Mouse (Mus musculus): ENCODE measurements around the gene Hnrnpr. TPM values are rescaled to one million over a fixed set of nuclear protein-coding genes. Genes with fewer than 3 reads are reported as not detected.

The Hnrnpr gene
- polyA plus RNA-seq, 1 experiment = 76.2 TPM

DNA sequence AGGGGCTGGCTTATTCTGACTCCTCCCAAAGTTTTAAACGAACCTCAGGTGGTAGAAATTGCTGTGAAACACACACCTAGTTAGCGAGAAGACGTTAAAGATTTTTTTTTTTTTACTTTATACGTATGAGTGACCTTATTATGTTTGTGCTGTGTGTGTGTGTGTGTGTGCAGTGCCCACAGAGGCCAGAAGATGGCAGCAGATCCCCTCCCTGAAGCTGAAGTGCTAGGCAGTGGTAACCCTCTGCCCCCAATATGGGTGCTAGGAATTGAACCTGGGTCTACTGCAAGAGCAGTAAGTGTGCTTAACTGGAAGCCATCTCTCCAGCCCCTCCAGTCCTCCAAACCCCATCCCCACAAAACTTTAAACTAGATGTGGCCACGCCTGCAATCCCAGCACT lies 72.3 kb downstream of the Hnrnpr start:
- TF ChIP-seq CTCF (IDR thresholded peaks at IDR 0.05; ENCODE audit: control insufficient read depth, insufficient read depth, low read length) (peak; percentile 40; the same call in 1 of the 2 replicates), POLR2A (IDR thresholded peaks at IDR 0.05; ENCODE audit: borderline replicate concordance, control insufficient read depth, low read depth, low read length) (no peak)
- Histone ChIP-seq H3K4me1 (ENCODE audit: control insufficient read depth, insufficient read depth, low read length) (no peaks in the 10 kb centered on the region), H3K4me3 (replicated peaks; ENCODE audit: control insufficient read depth, low read depth, low read length) (no peak overlapping the region), H3K27ac (ENCODE audit: control insufficient read depth, insufficient read depth, low read depth, low read length, poor library complexity) (no peak overlapping the region)
- 79% methylated on average over 5 of the region's 5 CpGs for WGBS

DNA sequence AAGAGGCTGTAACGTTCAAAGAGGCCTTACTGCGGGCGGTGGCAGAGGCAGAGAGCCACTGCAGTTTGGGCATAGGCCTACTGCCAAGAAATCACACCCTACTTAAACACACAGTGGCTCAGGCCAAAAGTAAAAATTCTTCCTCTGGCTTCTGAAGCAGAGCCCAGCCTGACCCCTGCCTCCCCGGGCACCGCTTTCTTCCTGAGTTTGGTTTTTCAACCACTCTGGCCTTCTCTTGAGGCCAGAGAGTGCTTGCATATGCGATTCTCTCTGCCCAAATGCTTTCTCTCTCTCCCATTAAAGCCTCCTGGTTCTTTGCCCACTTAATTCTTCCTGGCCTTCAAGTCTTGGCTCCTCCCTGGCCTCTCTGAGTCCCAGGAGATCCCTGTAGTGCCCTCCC lies 73.1 kb downstream of the Hnrnpr start:
- 88% methylated on average over 6 of the region's 6 CpGs for WGBS
- Histone ChIP-seq H3K27ac (ENCODE audit: control insufficient read depth, insufficient read depth, low read depth, low read length, poor library complexity) (no peak overlapping the region), H3K4me1 (ENCODE audit: control insufficient read depth, insufficient read depth, low read length) (no peaks in the 10 kb centered on the region), H3K4me3 (replicated peaks; ENCODE audit: control insufficient read depth, low read depth, low read length) (no peak overlapping the region)
- TF ChIP-seq CTCF (IDR thresholded peaks at IDR 0.05; ENCODE audit: control insufficient read depth, insufficient read depth, low read length) = no peak
- no peak for TF ChIP-seq POLR2A (IDR thresholded peaks at IDR 0.05; ENCODE audit: borderline replicate concordance, control insufficient read depth, low read depth, low read length)

DNA sequence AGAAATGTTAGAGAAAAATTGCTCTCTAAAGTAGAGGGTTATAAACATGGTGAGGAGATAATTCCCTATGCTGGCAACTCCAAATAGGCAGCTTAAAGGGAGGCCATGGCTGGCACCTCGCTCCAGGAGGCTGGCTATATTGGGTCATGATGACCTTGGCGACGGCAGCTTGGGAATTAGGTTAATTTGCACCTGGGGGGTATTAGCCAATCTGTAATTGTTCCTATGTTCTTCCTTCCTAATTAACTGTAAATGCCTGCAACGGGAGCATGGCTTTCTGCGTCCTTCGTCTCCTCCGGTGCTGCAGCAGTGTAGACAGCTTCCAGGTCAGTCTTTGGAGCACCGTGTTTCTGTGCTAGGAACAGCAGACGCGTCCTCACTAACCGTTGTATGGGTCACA lies 76.5 kb downstream of the Hnrnpr start:
- Histone ChIP-seq H3K4me1 (ENCODE audit: control insufficient read depth, insufficient read depth, low read length) (no peaks in the 10 kb centered on the region), H3K4me3 (replicated peaks; ENCODE audit: control insufficient read depth, low read depth, low read length) (no peak overlapping the region), H3K27ac (ENCODE audit: control insufficient read depth, insufficient read depth, low read depth, low read length, poor library complexity) (no peak overlapping the region)
- TF ChIP-seq POLR2A (IDR thresholded peaks at IDR 0.05; ENCODE audit: borderline replicate concordance, control insufficient read depth, low read depth, low read length) = no peak
- no peak for TF ChIP-seq CTCF (IDR thresholded peaks at IDR 0.05; ENCODE audit: control insufficient read depth, insufficient read depth, low read length)
- WGBS = 65% methylated on average over 11 of the region's 11 CpGs

DNA sequence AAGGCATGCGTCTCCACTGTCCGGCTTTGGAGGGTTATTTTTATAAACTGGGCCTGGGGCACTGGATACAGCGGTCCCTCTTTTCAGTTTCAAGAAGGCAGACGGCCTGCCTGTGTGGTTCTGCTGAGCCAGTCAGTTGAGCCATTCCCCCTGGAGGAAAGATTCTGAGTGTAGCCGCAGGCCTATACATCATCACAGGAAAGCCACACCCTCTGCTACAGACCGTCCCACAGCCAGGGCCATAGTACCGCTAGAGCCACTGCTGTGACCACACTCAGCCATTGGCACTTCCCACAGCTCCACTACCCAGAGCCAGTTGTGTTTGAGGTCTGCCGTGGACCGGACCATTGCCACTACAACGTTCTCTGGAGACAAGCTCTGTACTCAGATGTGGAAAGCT lies 91.1 kb downstream of the Hnrnpr start:
- 72% methylated on average over 10 of the region's 10 CpGs for WGBS
- TF ChIP-seq CTCF (IDR thresholded peaks at IDR 0.05; ENCODE audit: control insufficient read depth, insufficient read depth, low read length) (no peak), POLR2A (IDR thresholded peaks at IDR 0.05; ENCODE audit: borderline replicate concordance, control insufficient read depth, low read depth, low read length) (no peak)
- H3K27ac ChIP-seq (ENCODE audit: control insufficient read depth, insufficient read depth, low read depth, low read length, poor library complexity) = no peak overlapping the region
- H3K4me3 ChIP-seq (replicated peaks; ENCODE audit: control insufficient read depth, low read depth, low read length) = no peak overlapping the region
- H3K4me1 ChIP-seq (ENCODE audit: control insufficient read depth, insufficient read depth, low read length) = no peaks in the 10 kb centered on the region

DNA sequence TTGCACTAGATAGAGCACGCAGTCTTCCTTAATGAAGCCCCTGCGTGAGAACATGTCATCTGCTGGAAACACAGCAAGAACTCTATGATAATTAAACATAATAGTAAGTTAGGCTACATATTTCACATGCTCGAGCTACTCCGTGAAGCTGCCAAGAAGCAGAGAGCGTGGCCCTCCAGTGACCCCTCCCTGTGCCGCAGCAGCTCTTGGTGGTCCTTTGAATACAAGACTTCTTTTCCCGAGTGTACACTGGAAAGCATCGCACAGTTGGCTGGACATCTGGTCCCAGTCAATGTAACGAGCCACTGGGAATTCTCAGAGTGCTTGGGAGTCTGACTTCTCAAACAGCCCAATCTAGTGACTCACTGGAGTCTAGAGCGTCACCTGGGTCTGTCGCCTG lies 97.1 kb downstream of the Hnrnpr start:
- no peaks in the 10 kb centered on the region for H3K4me1 ChIP-seq (ENCODE audit: control insufficient read depth, insufficient read depth, low read length)
- H3K4me3 ChIP-seq (replicated peaks; ENCODE audit: control insufficient read depth, low read depth, low read length) = no peak overlapping the region
- H3K27ac ChIP-seq (ENCODE audit: control insufficient read depth, insufficient read depth, low read depth, low read length, poor library complexity) = no peak overlapping the region
- WGBS = 87% methylated on average over 11 of the region's 11 CpGs
- no peak for TF ChIP-seq CTCF (IDR thresholded peaks at IDR 0.05; ENCODE audit: control insufficient read depth, insufficient read depth, low read length)
- TF ChIP-seq POLR2A (IDR thresholded peaks at IDR 0.05; ENCODE audit: borderline replicate concordance, control insufficient read depth, low read depth, low read length) = no peak

Other genes with a start within 250 kb of the Hnrnpr start
- 14.5 and 33.8 TPM in 2 replicates for gene Id3, start 167.4 kb upstream of the Hnrnpr start, polyA plus RNA-seq (2011; ENCODE audit: insufficient read depth, insufficient read length, low replicate concordance, missing spikeins)
- 146 and 157 TPM in 2 replicates for gene E2f2, start 138.5 kb upstream of the Hnrnpr start, polyA plus RNA-seq (2011; ENCODE audit: insufficient read depth, insufficient read length, low replicate concordance, missing spikeins)
- 0.23 and 0.60 TPM in 2 replicates for gene Asap3, start 104.6 kb upstream of the Hnrnpr start, polyA plus RNA-seq (2011; ENCODE audit: insufficient read depth, insufficient read length, low replicate concordance, missing spikeins)
- 8.1 TPM in 1 of 2 replicates, not detected in the other for gene Tcea3, start 63.2 kb upstream of the Hnrnpr start, polyA plus RNA-seq (2011; ENCODE audit: insufficient read depth, insufficient read length, low replicate concordance, missing spikeins)
- 2.5 and 3.8 TPM in 2 replicates for gene Zfp46, start 26.3 kb upstream of the Hnrnpr start, polyA plus RNA-seq (2011; ENCODE audit: insufficient read depth, insufficient read length, low replicate concordance, missing spikeins)
- gene Htr1d, start 112.6 kb downstream of the Hnrnpr start, polyA plus RNA-seq (2011; ENCODE audit: insufficient read depth, insufficient read length, low replicate concordance, missing spikeins) = not detected in 2 replicates
- gene 6030445D17Rik, start 151.3 kb downstream of the Hnrnpr start, polyA plus RNA-seq (2011; ENCODE audit: insufficient read depth, insufficient read length, low replicate concordance, missing spikeins) = 0.87 TPM in 1 of 2 replicates, not detected in the other
- 1.2 and 2.8 TPM in 2 replicates for gene Luzp1, start 158.8 kb downstream of the Hnrnpr start, polyA plus RNA-seq (2011; ENCODE audit: insufficient read depth, insufficient read length, low replicate concordance, missing spikeins)

Data from bone marrow, adult 2 months (tissue).